Mouse (Mus musculus) small intestine, adult 2 months (tissue): Measurements from ENCODE around the gene Pkp4.

ENCODE experiments used
- CTCF ChIP-seq: fragments of 200-500 bp; IDR thresholded peaks from 2 replicates; pipeline ENCODE4 v1.5.1; 2012; ENCODE audit warnings: low read depth, mild to moderate bottlenecking, control low read depth, inconsistent platforms, low read length, moderate library complexity, mixed read lengths; ENCODE audit not compliant: insufficient replicate concordance, insufficient read length; ENCODE audit errors: extremely low read depth
- POLR2A ChIP-seq: fragments of 200-500 bp; IDR thresholded peaks from 2 replicates; pipeline ENCODE4 v1.6.1; 2012; ENCODE audit warnings: low read depth, mild to moderate bottlenecking, control low read depth, inconsistent platforms, low read length, moderate library complexity

GRCm38 (mm10) chr2:59253435-59253834 is 92.8 kb downstream of the Pkp4 start:
- TF ChIP-seq POLR2A = no peak
- no peak for TF ChIP-seq CTCF
